Mouse (Mus musculus): ENCODE results near the gene Timp2. TPM values are rescaled to one million over a fixed set of nuclear protein-coding genes. Genes with fewer than 3 reads are reported as not detected.

Timp2 gene
- polyA plus RNA-seq, 1 experiment from 2014 or later = 83.9 TPM

DNA sequence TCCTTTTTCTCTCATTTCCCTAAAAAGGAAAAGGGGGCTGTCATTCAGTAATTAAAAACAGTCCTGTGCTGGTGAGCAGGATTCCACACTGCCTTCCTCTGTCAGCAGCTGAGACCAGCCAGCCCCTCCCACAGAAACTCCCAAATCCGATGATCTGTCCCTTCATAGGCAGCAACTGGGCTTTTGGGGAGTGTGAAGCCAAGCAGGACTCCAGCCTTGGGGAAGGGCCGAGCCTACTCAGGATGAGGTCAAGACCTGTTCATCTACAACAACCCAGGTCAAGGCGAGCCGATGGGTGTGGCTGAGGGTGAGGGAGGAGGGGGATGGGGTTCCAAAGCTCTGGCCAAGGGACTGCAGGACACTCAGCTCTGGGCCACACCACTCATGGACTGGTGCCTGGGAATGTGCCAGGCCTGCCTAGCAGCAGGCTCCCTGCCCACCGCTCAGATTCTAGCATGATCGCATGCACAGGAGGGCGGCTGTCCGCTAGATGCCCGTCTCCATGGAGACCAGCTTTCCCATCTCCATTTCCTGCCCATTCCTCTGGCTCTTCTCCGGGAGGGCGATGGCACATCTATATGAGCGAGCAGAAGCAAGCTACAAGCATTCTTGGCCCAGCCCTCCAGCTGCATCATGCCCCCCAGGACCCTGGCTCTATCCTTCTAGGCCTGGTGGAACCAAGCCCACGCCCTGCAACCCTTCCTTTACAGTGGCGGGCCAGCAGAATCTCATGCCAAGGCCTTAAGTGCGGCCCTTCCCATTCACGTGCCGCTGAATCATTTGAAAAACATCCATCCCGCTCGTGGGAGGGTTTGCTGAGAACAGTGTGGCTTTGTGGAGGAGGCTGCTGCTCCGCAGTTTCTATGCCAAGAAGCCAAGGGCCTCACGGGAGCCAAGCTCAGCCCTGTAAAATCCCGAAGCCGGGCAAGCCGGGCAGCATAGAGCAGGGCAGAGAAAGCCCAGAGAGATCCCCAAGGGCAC is 28.3 kb downstream of the Timp2 start:
- no peak overlapping the region for H3K4me3 ChIP-seq (ENCODE audit: low read depth, low read length)
- ATAC-seq (replicated peaks; ENCODE audit: low FRiP score, low TSS enrichment, low read depth) (no peak), DNase-seq (ENCODE audit: low spot score) (no peak)
- H3K27ac ChIP-seq (ENCODE audit: low read depth) = peak overlapping the region; percentile 17; the same call in 1 of the 2 replicates
- 70% methylated on average over 24 of the region's 24 CpGs for WGBS
- H3K4me1 ChIP-seq (replicated peaks; ENCODE audit: control insufficient read depth, insufficient read depth, low read length) = peaks cover 8% of the 10 kb centered on the region; the same call in 1 of the 2 replicates
- H3K9ac ChIP-seq (ENCODE audit: low read length) = no peak overlapping the region
- no peak overlapping the region for H3K4me2 ChIP-seq (ENCODE audit: low read length)
- H3K36me3 ChIP-seq (ENCODE audit: control insufficient read depth, insufficient read depth, low read length) = no peaks in the 10 kb centered on the region
- H3K27me3 ChIP-seq (replicated peaks; ENCODE audit: control insufficient read depth, insufficient read depth, low read length) = no peaks in the 10 kb centered on the region
- H3K9me3 ChIP-seq (ENCODE audit: control insufficient read depth, low read length) = no peaks in the 10 kb centered on the region

DNA sequence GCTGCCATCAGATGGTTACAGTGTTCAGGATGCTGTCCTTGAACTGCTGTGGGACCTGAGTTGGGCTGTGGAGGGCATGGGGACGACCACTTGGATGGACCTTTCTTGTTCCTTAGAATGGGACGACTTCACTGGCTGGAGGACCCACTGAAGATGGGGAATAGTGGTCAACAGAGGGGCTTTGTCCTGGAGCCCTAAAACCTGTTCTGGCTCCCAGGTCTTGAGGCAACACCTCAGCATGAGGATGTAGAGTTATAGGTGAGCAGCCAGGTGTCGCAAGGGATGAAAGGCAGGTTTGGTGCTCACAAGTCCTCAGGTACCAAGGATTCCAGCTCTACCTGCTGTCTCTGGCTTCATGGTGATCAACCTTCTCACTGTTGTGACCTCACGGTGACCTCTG is 29.0 kb downstream of the Timp2 start:
- DNase-seq (ENCODE audit: low spot score) (no peak), ATAC-seq (replicated peaks; ENCODE audit: low FRiP score, low TSS enrichment, low read depth) (no peak)
- H3K36me3 ChIP-seq (ENCODE audit: control insufficient read depth, insufficient read depth, low read length) = no peaks in the 10 kb centered on the region
- H3K4me3 ChIP-seq (ENCODE audit: low read depth, low read length) = no peak overlapping the region
- WGBS = 86% methylated on average over 4 of the region's 4 CpGs
- H3K4me1 ChIP-seq (replicated peaks; ENCODE audit: control insufficient read depth, insufficient read depth, low read length) = peaks cover 8% of the 10 kb centered on the region; the same call in 1 of the 2 replicates
- H3K9me3 ChIP-seq (ENCODE audit: control insufficient read depth, low read length) = no peaks in the 10 kb centered on the region
- H3K27ac ChIP-seq (ENCODE audit: low read depth) = no peak overlapping the region
- no peak overlapping the region for H3K4me2 ChIP-seq (ENCODE audit: low read length)
- no peak overlapping the region for H3K9ac ChIP-seq (ENCODE audit: low read length)
- no peaks in the 10 kb centered on the region for H3K27me3 ChIP-seq (replicated peaks; ENCODE audit: control insufficient read depth, insufficient read depth, low read length)

DNA sequence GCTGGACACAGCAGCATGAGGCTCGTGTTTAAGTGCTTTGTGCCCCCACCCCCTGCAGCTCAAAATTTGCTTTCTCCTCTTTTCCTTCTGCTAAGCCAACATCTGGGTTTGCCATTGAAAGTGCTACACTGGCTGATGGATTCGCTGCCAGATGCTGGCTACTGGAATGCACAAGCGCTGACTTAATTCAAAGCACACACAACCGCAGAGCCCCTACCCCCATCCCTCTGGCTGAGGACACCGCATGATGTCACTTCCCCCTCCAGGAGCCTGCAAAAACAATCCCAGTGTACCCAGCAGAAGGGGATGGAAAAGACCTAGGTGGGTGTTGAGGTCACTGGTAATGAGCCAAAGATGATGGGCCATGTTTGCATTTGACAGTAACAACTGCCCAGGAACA is 31.0 kb downstream of the Timp2 start:
- H3K4me1 ChIP-seq (replicated peaks; ENCODE audit: control insufficient read depth, insufficient read depth, low read length) = peaks cover 8% of the 10 kb centered on the region; the same call in 1 of the 2 replicates
- H3K36me3 ChIP-seq (ENCODE audit: control insufficient read depth, insufficient read depth, low read length) = peaks cover 6% of the 10 kb centered on the region
- DNase-seq (ENCODE audit: low spot score) = no peak

DNA sequence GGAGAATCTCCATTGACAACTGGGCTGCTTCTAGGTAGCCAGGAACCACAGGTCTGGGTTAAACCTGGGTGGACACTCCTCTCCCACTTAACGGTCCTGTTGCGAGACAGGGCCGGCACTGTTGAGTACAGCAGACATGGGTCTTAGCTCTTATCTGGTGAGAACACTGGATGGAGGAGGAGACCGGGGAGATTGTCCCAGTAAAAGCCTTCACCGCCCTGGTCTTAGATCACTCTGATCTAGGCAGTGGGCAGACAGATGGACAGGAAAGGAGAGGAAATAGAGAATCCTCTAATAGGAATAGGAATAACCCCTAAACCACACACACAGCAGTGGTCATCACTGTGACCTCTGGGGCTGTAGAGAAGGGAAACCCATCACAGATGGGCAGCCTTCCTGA is 31.6 kb downstream of the Timp2 start:
- Histone ChIP-seq H3K4me3 (ENCODE audit: low read depth, low read length) (no peak overlapping the region), H3K27ac (ENCODE audit: low read depth) (no peak overlapping the region), H3K9me3 (ENCODE audit: control insufficient read depth, low read length) (no peaks in the 10 kb centered on the region), H3K27me3 (replicated peaks; ENCODE audit: control insufficient read depth, insufficient read depth, low read length) (no peaks in the 10 kb centered on the region), H3K4me1 (replicated peaks; ENCODE audit: control insufficient read depth, insufficient read depth, low read length) (peaks cover 8% of the 10 kb centered on the region; the same call in 1 of the 2 replicates), H3K9ac (ENCODE audit: low read length) (no peak overlapping the region), H3K36me3 (ENCODE audit: control insufficient read depth, insufficient read depth, low read length) (peaks cover 12% of the 10 kb centered on the region), H3K4me2 (ENCODE audit: low read length) (no peak overlapping the region)
- no peak for ATAC-seq (replicated peaks; ENCODE audit: low FRiP score, low TSS enrichment, low read depth)
- no peak for DNase-seq (ENCODE audit: low spot score)
- WGBS = 74% methylated on average over 5 of the region's 5 CpGs

More for the DNA sequence above, 31.0 kb downstream of the Timp2 start:
- Histone ChIP-seq H3K27me3 (replicated peaks; ENCODE audit: control insufficient read depth, insufficient read depth, low read length) (no peaks in the 10 kb centered on the region), H3K9me3 (ENCODE audit: control insufficient read depth, low read length) (no peaks in the 10 kb centered on the region), H3K4me2 (ENCODE audit: low read length) (no peak overlapping the region), H3K9ac (ENCODE audit: low read length) (no peak overlapping the region), H3K4me3 (ENCODE audit: low read depth, low read length) (no peak overlapping the region), H3K27ac (ENCODE audit: low read depth) (no peak overlapping the region)
- 64% methylated on average over 5 of the region's 5 CpGs for WGBS
- ATAC-seq (replicated peaks; ENCODE audit: low FRiP score, low TSS enrichment, low read depth) = no peak

DNA sequence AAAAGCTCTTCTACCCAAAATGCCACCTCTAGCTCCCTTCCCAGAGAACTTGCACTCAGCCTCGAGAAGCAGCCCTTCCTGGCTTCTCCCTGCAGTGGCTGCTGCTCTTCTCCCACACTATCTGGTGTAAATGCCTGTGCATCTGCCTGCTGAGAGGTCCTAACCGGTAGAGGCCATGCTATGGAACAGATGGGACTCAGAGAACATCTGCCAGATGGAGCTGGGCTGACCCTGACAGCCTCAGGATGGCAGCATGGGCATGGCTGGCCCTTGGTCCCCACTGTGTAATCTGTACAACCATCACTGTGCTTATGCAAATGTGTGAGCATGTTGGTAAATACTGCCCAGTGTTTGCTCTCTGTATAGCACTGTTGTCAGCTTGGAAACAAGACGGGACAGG is 32.9 kb downstream of the Timp2 start:
- H3K4me2 ChIP-seq (ENCODE audit: low read length) = no peak overlapping the region
- peaks cover 21% of the 10 kb centered on the region for H3K36me3 ChIP-seq (ENCODE audit: control insufficient read depth, insufficient read depth, low read length)
- WGBS = 58% methylated on average over 3 of the region's 3 CpGs
- no peaks in the 10 kb centered on the region for H3K9me3 ChIP-seq (ENCODE audit: control insufficient read depth, low read length)
- DNase-seq (ENCODE audit: low spot score) (no peak), ATAC-seq (replicated peaks; ENCODE audit: low FRiP score, low TSS enrichment, low read depth) (no peak)
- no peak overlapping the region for H3K27ac ChIP-seq (ENCODE audit: low read depth)
- H3K4me3 ChIP-seq (ENCODE audit: low read depth, low read length) = no peak overlapping the region
- no peak overlapping the region for H3K9ac ChIP-seq (ENCODE audit: low read length)
- H3K4me1 ChIP-seq (replicated peaks; ENCODE audit: control insufficient read depth, insufficient read depth, low read length) = peaks cover 8% of the 10 kb centered on the region; the same call in 1 of the 2 replicates
- no peaks in the 10 kb centered on the region for H3K27me3 ChIP-seq (replicated peaks; ENCODE audit: control insufficient read depth, insufficient read depth, low read length)

DNA sequence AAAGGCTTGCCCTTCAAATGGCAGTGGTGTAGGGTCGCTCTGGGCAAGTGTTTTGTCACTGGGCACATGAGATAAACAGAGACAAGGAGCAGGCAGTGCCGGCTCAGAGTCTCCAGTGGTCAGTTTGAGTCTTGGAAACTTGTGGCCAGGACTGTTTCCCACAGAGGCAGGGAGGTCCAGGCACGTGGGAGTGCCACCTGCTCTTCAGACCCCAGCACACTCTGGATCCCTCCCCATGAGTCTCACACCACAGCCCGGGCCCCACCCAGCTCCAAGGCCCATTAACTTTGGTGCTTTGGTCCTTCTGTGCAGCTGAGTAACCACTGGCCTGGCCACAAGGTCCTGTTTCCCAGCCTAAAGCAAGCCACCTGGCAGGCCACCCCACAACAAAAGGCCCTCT is 33.6 kb downstream of the Timp2 start:
- DNase-seq (ENCODE audit: low spot score) (no peak), ATAC-seq (replicated peaks; ENCODE audit: low FRiP score, low TSS enrichment, low read depth) (no peak)
- Histone ChIP-seq H3K27me3 (replicated peaks; ENCODE audit: control insufficient read depth, insufficient read depth, low read length) (no peaks in the 10 kb centered on the region), H3K27ac (ENCODE audit: low read depth) (no peak overlapping the region), H3K36me3 (ENCODE audit: control insufficient read depth, insufficient read depth, low read length) (peaks cover 22% of the 10 kb centered on the region), H3K4me3 (ENCODE audit: low read depth, low read length) (no peak overlapping the region), H3K9ac (ENCODE audit: low read length) (no peak overlapping the region), H3K4me1 (replicated peaks; ENCODE audit: control insufficient read depth, insufficient read depth, low read length) (peaks cover 3% of the 10 kb centered on the region; the same call in 1 of the 2 replicates), H3K4me2 (ENCODE audit: low read length) (no peak overlapping the region), H3K9me3 (ENCODE audit: control insufficient read depth, low read length) (no peaks in the 10 kb centered on the region)
- WGBS = 62% methylated on average over 4 of the region's 4 CpGs

DNA sequence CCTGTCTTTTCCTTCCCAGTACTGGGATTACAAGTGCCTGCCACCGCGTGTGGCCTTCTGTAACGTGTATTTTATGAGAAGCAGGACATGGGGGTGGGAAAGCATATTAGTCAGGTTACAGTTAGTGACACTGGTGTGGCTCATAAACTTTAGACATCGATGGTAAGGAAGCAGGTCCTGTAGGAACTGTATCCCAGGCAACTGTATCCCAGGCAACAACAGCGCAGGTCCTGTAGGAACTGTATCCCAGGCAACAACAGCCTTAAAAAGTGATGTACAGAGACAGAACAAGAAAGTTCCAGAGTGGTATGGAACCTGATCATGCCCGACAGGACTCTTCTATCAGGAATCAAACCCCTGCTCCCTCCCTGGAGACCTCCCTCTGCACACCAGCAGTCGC is 34.0 kb downstream of the Timp2 start:
- no peak for ATAC-seq (replicated peaks; ENCODE audit: low FRiP score, low TSS enrichment, low read depth)

DNA sequence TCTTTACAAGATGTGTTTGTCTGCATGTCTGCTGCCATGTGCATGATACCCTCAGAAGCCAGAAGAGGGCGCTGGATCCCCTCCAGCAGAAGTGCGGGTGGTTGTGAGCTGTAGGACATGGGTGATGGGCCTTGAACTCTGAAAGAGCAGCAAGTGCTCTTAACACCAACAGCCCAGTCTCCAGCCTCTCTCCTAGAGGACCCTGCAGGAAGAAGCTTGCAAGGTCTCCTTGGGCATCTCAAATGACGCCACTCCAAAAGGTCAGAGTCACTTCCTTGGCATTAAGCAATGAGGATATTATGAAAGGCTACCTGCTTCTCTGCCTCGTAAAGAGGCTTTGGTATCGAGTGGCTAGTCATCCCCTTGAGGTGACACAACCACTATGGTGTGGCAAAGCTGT is 36.9 kb downstream of the Timp2 start:
- H3K4me1 ChIP-seq (replicated peaks; ENCODE audit: control insufficient read depth, insufficient read depth, low read length) = no peaks in the 10 kb centered on the region
- H3K4me2 ChIP-seq (ENCODE audit: low read length) = no peak overlapping the region
- H3K36me3 ChIP-seq (ENCODE audit: control insufficient read depth, insufficient read depth, low read length) = peaks cover 48% of the 10 kb centered on the region
- H3K27me3 ChIP-seq (replicated peaks; ENCODE audit: control insufficient read depth, insufficient read depth, low read length) = no peaks in the 10 kb centered on the region
- no peak overlapping the region for H3K4me3 ChIP-seq (ENCODE audit: low read depth, low read length)
- no peak overlapping the region for H3K9ac ChIP-seq (ENCODE audit: low read length)
- ATAC-seq (replicated peaks; ENCODE audit: low FRiP score, low TSS enrichment, low read depth) (no peak), DNase-seq (ENCODE audit: low spot score) (no peak)
- H3K27ac ChIP-seq (ENCODE audit: low read depth) = no peak overlapping the region
- H3K9me3 ChIP-seq (ENCODE audit: control insufficient read depth, low read length) = no peaks in the 10 kb centered on the region
- 70% methylated on average over 5 of the region's 5 CpGs for WGBS

More for the DNA sequence above, 34.0 kb downstream of the Timp2 start:
- H3K4me3 ChIP-seq (ENCODE audit: low read depth, low read length) = no peak overlapping the region
- no peak overlapping the region for H3K9ac ChIP-seq (ENCODE audit: low read length)
- H3K36me3 ChIP-seq (ENCODE audit: control insufficient read depth, insufficient read depth, low read length) = peaks cover 27% of the 10 kb centered on the region
- H3K4me1 ChIP-seq (replicated peaks; ENCODE audit: control insufficient read depth, insufficient read depth, low read length) = no peaks in the 10 kb centered on the region
- H3K9me3 ChIP-seq (ENCODE audit: control insufficient read depth, low read length) = no peaks in the 10 kb centered on the region
- H3K27ac ChIP-seq (ENCODE audit: low read depth) = no peak overlapping the region
- no peaks in the 10 kb centered on the region for H3K27me3 ChIP-seq (replicated peaks; ENCODE audit: control insufficient read depth, insufficient read depth, low read length)
- H3K4me2 ChIP-seq (ENCODE audit: low read length) = no peak overlapping the region
- WGBS = 82% methylated on average over 7 of the region's 7 CpGs
- DNase-seq (ENCODE audit: low spot score) = no peak
